Mouse (Mus musculus): ENCODE measurements around the gene Gm11985. TPM values are rescaled to one million over a fixed set of nuclear protein-coding genes. Genes with fewer than 3 reads are reported as not detected.

Gm11985 gene
- total RNA-seq (2023), result not detected in 4 replicates

DNA sequence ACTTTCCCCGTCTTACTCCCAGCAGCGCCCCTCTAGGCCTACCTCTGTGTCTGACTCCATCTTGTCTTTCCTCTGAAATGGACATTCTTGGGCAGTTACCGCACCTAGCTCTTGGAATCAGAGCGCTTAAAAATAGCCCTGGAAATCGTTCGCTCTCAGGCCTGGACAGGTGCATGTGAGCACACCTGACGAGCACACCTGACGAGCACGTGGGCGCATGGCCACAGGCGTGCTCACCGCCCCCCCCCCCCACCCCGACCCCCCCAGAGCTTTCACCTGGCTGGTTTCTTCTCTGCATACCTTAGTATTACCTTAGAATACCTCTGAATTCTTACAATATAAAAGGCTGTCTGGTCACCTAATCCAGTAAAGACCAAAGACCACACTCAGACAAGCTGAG, at the start of gene Gm11985:
Gm11985 (minus strand) TSS at position 101 of the 400 bp plus-strand sequence.

DNA sequence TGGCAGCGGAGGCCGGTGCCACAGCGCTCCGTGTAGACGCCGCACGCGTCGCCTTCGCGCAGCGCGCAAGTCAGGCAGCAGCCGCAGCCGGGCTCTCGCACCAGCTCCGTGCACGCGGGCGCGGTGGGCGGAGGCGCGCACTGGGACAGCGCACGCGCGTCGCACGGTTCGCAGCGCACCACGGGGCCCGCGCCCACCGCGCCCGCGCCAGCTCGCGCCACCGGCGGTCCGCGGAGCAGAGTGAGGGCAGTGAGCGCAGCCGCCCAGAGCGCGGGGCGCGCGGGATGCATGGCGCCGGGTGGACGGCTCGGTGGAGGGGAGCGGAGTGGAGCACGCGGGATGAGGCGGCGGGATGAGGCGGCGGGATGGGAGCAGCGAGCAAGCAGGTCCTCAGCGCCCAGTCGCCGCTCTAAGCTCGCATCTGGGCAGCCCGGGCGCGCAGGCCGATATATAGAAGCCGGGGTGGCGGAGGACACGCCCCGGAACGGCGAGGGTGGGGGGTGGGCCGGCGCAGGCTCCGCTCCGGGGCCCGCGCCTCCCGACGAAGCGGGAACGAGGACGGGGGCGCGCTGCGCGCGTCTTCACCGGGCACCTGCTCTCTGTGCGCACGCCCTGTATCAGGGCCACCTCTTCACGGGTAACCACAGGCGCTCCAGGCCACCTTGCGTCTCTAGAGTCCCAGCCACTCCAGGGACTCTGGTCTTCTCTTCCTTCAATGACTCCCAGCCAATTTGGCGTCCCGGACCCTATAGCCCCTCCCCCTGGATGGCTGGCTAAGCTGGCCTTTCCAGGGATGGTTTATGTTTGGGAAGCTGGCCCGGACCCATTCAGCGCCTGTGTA, 25.4 kb upstream of the Gm11985 start, which contains the start of gene Igfbp3:
Igfbp3 (minus strand) TSS at position 423 of the 841 bp plus-strand sequence.

DNA sequence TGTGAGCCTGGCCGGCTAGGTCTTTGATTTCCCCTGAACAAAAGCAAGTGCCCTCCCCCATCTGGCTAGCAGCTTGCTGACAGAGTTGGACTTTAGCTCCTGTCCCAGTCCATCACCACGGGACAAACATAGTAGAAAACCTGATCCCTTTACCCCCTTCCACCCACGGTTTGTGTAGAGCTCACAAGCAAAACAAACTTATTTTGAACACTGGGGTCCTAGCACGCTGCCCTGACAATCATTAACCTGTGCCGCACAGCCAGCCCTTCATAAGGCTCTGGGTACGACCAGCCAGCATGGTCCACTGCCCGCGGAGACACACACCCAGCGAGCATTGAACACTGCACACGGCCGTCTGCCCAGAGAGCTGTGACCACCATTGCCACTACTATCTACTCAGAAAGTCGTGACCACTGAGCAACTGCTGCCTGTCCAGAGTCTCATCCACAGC, 9.1 kb upstream of the Gm11985 start, which contains the start of gene Igfbp1:
Igfbp1 (plus strand) TSS at position 292 of the 451 bp plus-strand sequence.

Other genes with a start within 250 kb of the Gm11985 start
- not detected in 4 replicates for gene Adcy1, start 125.1 kb downstream of the Gm11985 start, total RNA-seq (2023)
- not detected in 4 replicates for gene Igfbp1, start 9.2 kb upstream of the Gm11985 start, total RNA-seq (2023)
- 0.30 TPM in 1 of 4 replicates, not detected in the others for gene Igfbp3, start 25.4 kb upstream of the Gm11985 start, total RNA-seq (2023)

Data from B cell, adult 62 days (primary cell).